Mouse (Mus musculus) hindbrain, embryonic 12.5 days (tissue): ENCODE measurements at regions not wholly inside any gene's neighbourhood (a gene's known extent, or its start where the extent isn't known, plus 50 kb on each side); places are given as distances from the start of the nearest gene placed in this dataset.

Experiments used
- ATAC-seq: fragments of 200-750 bp; cut with Nextera tagmentation; 2 replicates; pipeline ENCODE4 v1.8.0; 2017; ENCODE audit warnings: moderate TSS enrichment; ENCODE audit not compliant: low FRiP score
- H3K27ac ChIP-seq: fragments of 300-500 bp; sonication (generic); 2 replicates; pipeline ENCODE4 v1.5.1; 2016; ENCODE audit warnings: mild to moderate bottlenecking
- H3K27me3 ChIP-seq: fragments of 300-500 bp; sonication (generic); 2 replicates; pipeline ENCODE4 v1.6.1; 2016; ENCODE audit warnings: mild to moderate bottlenecking
- H3K36me3 ChIP-seq: fragments of 300-500 bp; sonication (generic); 2 replicates; pipeline ENCODE4 v1.6.1; 2016; ENCODE audit warnings: mild to moderate bottlenecking
- H3K4me1 ChIP-seq: fragments of 300-500 bp; sonication (generic); 2 replicates; pipeline ENCODE4 v1.6.1; 2016
- H3K4me2 ChIP-seq: fragments of 300-500 bp; sonication (generic); replicated peaks from 2 replicates; pipeline ENCODE4 v1.6.1; 2016; ENCODE audit warnings: mild to moderate bottlenecking
- H3K4me3 ChIP-seq: fragments of 300-500 bp; sonication (generic); 2 replicates; pipeline ENCODE4 v1.5.1; 2016; ENCODE audit warnings: mild to moderate bottlenecking
- H3K9ac ChIP-seq: fragments of 300-500 bp; sonication (generic); 2 replicates; pipeline ENCODE4 v1.6.1; 2016; ENCODE audit warnings: mild to moderate bottlenecking, moderate library complexity
- H3K9me3 ChIP-seq: fragments of 300-500 bp; sonication (generic); replicated peaks from 2 replicates; pipeline ENCODE4 v1.6.1; 2016; ENCODE audit warnings: mild to moderate bottlenecking
- WGBS: fragments of 180-500 bp; shearing (Covaris S2); methylation state at CpG from one replicate; pipeline ENCODE4 v1.1.7; 2016; 5-methylcytosine and 5-hydroxymethylcytosine counted together

DNA sequence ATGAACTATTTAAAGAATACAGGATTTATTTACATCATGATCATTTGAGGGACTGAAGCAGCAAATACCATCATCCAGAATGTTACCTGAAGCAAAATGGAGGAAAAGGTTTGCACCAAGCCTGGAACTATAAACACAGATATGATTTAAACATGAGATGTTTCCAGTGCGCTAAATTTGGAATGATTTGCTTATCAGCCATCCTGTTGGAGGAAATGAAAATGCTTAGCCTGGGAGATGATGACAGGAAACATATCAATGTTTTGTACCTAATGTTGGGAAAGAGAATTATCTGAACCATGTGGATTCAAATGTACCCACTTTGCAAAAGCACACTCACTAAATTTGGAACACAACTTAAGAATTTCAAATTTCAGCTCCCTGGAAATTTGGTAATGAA is 149.3 kb downstream of the Adgra3 start:
- Histone ChIP-seq H3K4me3 (no peak overlapping the region), H3K27ac (no peak overlapping the region), H3K4me2 (no peak overlapping the region), H3K27me3 (no peaks in the 10 kb centered on the region), H3K9ac (no peak overlapping the region), H3K36me3 (no peaks in the 10 kb centered on the region), H3K9me3 (no peaks in the 10 kb centered on the region), H3K4me1 (no peaks in the 10 kb centered on the region)
- WGBS = 100% methylated on average over 1 of the region's 1 CpGs
- ATAC-seq = no peak

DNA sequence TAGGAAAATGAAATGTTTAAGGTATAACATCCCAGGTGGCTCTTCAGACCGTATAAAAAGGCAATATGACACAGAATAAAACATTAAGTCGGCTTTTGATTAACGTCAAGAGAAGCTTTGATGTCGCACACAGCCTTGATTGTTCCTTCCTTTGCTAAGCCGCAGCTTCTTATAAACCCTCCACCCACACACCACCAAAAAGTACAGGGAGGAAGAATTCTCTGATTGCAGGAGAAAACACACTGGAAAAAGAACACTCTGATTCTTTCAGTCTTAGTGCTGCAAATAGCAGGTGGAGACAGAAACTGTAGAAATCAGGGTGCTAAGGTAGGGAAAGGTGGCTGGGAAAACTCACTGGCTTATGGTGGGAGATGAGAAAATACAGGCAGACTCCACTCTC is 162.7 kb downstream of the Adgra3 start:
- ATAC-seq = no peak
- 87% methylated on average over 5 of the region's 5 CpGs for WGBS

DNA sequence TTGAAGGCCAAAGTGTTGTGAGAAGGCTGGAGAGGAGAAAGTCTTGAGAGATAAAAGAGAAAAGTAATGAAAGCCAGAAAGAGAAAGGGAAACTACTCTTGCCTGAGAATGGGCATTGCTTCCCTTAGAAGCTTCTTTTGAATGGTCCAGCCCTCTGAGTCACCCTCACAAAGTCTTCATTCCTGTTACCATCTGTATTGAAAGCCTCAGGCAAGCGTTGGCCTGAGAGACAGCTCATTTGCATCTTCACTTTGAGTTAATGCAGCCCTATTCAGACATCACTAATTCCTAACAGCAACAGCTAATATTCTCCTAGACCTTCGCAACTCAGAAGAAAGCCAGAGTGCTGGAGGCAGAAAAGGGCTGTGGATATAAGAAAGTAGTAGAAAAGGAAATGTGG is 178.4 kb downstream of the Adgra3 start:
- Histone ChIP-seq H3K4me2 (no peak overlapping the region), H3K36me3 (no peaks in the 10 kb centered on the region), H3K9me3 (no peaks in the 10 kb centered on the region), H3K9ac (no peak overlapping the region), H3K4me3 (no peak overlapping the region), H3K27ac (no peak overlapping the region), H3K4me1 (no peaks in the 10 kb centered on the region; the same call in 1 of the 2 replicates), H3K27me3 (no peaks in the 10 kb centered on the region)
- ATAC-seq = no peak
- WGBS = 33% methylated on average over 2 of the region's 2 CpGs

More for the DNA sequence above, 162.7 kb downstream of the Adgra3 start:
- H3K4me2 ChIP-seq = no peak overlapping the region
- H3K27ac ChIP-seq = no peak overlapping the region
- no peaks in the 10 kb centered on the region for H3K9me3 ChIP-seq
- no peak overlapping the region for H3K4me3 ChIP-seq
- H3K4me1 ChIP-seq = no peaks in the 10 kb centered on the region
- H3K27me3 ChIP-seq = no peaks in the 10 kb centered on the region
- no peak overlapping the region for H3K9ac ChIP-seq
- H3K36me3 ChIP-seq = no peaks in the 10 kb centered on the region

DNA sequence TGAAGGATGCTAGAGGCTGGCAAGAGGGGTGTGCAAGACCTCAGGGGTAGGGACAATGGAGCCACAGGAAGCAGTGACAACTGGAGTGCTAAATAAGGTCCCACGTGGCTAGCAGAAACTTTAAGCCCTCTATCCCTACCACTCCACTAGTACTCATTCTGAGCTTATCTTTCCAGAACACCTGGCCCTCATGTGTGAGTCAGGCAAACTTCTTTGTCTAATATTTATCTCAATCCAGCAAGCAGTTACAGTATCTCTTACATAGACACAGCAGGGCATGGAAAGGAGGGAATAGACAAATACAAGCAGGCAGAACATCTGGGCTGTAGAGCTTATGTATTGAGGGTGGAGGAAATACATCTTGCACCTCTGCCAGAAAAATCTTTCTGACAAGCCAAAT is 182.6 kb downstream of the Adgra3 start:
- no peak overlapping the region for H3K4me2 ChIP-seq
- H3K9ac ChIP-seq = no peak overlapping the region
- no peaks in the 10 kb centered on the region for H3K9me3 ChIP-seq
- H3K27me3 ChIP-seq = no peaks in the 10 kb centered on the region
- no peak overlapping the region for H3K27ac ChIP-seq
- no peak overlapping the region for H3K4me3 ChIP-seq
- 17% methylated on average over 1 of the region's 1 CpGs for WGBS
- H3K4me1 ChIP-seq = no peaks in the 10 kb centered on the region; the same call in 1 of the 2 replicates
- no peaks in the 10 kb centered on the region for H3K36me3 ChIP-seq
- peak; percentile 29; the same call in 1 of the 2 replicates for ATAC-seq

DNA sequence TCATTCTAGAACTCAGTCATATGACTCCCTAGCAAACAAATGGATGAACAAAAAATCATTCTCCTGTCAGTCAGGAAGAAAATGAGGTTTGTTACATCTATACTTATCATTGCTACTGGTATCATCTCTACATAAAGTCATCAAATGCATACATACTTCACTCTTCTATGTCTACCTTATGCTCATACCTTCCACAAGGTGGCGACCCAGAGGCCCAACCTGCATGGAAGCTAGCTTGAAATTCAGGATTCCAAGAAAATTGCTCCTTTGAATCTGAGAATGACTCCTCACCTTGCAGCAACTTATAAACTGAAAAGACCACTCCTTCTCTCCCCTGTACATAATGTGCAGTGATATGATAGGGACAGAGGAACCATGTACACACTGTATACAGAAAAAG is 201.6 kb downstream of the Adgra3 start:
- no peaks in the 10 kb centered on the region for H3K36me3 ChIP-seq
- H3K9ac ChIP-seq = no peak overlapping the region
- no peak overlapping the region for H3K4me3 ChIP-seq
- no peaks in the 10 kb centered on the region for H3K27me3 ChIP-seq
- H3K27ac ChIP-seq = no peak overlapping the region
- no peaks in the 10 kb centered on the region for H3K4me1 ChIP-seq
- ATAC-seq = no peak
- H3K9me3 ChIP-seq = no peaks in the 10 kb centered on the region
- WGBS = 45% methylated on average over 1 of the region's 1 CpGs
- H3K4me2 ChIP-seq = no peak overlapping the region

DNA sequence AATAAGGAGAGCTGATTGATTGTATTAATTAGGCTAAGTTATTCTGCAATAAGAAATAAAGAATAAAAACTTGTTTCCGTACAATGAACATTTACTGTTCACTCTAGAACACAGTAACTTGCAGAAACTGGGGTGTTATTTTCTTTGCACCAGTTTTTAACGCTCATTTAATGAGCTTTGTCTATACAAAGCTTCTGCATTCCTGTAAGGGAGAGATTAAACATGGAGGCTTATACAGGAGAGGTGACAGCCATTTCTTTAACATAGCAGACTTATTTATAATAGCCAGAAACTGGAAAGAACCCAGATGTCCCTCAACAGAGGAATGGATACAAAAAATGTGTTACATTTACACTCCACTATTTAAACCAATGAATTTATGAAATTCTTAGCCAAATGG is 202.8 kb downstream of the Adgra3 start:
- no peak for ATAC-seq
- 89% methylated on average over 2 of the region's 2 CpGs for WGBS
- Histone ChIP-seq H3K9ac (no peak overlapping the region), H3K4me3 (no peak overlapping the region), H3K27me3 (no peaks in the 10 kb centered on the region), H3K4me1 (no peaks in the 10 kb centered on the region), H3K4me2 (no peak overlapping the region), H3K27ac (no peak overlapping the region), H3K36me3 (no peaks in the 10 kb centered on the region), H3K9me3 (no peaks in the 10 kb centered on the region)

DNA sequence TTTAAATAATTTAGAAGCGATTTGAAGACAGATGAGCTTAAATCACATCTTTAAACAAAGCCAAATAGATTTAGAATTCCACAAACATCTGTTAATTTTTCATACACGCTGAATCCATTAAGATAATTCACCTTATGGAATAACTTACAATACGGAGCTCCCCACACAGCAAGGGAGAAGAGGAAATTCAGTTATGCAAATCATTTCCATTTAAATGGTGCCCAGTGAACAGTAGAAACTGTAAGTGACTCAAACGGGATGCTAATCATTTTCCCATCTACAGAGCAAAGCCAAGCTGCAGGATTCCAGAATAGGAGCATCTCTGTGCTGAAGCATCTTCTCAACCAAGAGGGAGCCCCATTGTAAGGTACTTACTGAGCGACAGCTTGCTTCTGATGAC is 210.1 kb downstream of the Adgra3 start:
- H3K27ac ChIP-seq = no peak overlapping the region
- no peaks in the 10 kb centered on the region for H3K4me1 ChIP-seq
- H3K27me3 ChIP-seq = no peaks in the 10 kb centered on the region
- 62% methylated on average over 5 of the region's 5 CpGs for WGBS
- no peak overlapping the region for H3K9ac ChIP-seq
- H3K4me2 ChIP-seq = no peak overlapping the region
- H3K4me3 ChIP-seq = no peak overlapping the region
- no peak for ATAC-seq
- H3K9me3 ChIP-seq = no peaks in the 10 kb centered on the region
- no peaks in the 10 kb centered on the region for H3K36me3 ChIP-seq

DNA sequence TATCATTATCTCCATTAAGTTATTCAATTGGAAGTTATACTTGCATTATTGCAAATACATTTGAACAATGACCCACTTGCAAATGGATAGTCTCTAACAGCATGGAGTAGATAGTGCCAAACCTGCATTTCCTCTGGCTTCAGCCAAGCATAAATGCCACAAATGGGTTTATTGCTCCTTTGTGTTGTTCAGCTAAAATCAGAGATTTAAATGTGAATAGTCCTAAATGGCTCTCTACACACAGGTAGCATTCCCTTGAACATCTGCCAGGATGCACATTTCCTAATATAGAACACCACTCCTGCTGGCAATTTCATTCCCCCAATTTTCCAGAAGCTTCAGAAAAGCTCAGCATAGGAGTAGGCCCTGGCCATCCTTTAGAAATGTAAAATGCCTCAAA is 210.6 kb downstream of the Adgra3 start:
- no peak overlapping the region for H3K27ac ChIP-seq
- no peak overlapping the region for H3K9ac ChIP-seq
- H3K4me3 ChIP-seq = no peak overlapping the region
- H3K4me1 ChIP-seq = no peaks in the 10 kb centered on the region
- H3K9me3 ChIP-seq = no peaks in the 10 kb centered on the region
- H3K36me3 ChIP-seq = no peaks in the 10 kb centered on the region
- no peak for ATAC-seq
- H3K4me2 ChIP-seq = no peak overlapping the region
- no peaks in the 10 kb centered on the region for H3K27me3 ChIP-seq

DNA sequence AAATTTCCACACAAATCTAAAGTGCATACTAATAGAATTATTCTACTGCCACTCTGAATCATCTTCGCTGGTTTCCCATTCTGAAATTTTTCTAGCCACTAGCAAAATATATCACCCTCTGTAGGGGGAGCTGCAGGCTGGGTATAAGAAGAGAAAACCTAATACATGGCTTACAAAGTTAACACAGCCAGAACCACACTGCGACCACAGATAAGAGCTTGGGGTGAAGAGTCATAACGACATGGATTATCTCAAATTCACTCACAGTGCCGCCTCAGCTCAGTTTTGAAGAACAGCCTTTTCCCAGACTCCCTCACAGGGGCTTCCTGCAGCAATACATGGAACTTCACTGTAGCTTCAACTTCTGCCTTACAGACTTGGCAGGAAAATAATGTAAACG is 240.0 kb downstream of the Adgra3 start:
- Histone ChIP-seq H3K9ac (no peak overlapping the region), H3K27me3 (no peaks in the 10 kb centered on the region), H3K9me3 (no peaks in the 10 kb centered on the region), H3K36me3 (no peaks in the 10 kb centered on the region), H3K4me2 (no peak overlapping the region), H3K27ac (no peak overlapping the region), H3K4me3 (no peak overlapping the region), H3K4me1 (no peaks in the 10 kb centered on the region)
- 82% methylated on average over 5 of the region's 5 CpGs for WGBS
- no peak for ATAC-seq

DNA sequence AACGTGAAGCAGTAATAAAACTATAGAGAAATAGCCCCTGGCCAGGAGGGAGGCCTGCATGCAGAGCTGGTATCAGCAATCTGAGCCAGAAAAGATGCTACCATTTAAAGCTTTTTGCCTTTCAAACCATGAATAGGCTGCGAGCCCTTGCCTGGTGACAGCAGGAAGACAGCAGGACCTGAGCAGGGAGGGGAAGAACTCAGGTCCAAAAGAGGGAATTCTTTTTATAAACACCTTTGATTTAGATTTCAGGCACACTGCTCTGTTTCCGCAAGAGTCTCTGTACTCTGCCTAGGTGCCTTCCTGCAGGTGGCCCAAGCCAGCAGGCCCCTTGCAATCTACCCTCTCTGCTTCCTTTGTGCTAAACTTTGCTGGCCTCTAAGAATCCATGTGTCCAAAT is 242.1 kb downstream of the Adgra3 start:
- no peak overlapping the region for H3K4me2 ChIP-seq
- no peak overlapping the region for H3K4me3 ChIP-seq
- no peak overlapping the region for H3K9ac ChIP-seq
- 78% methylated on average over 3 of the region's 3 CpGs for WGBS
- no peak for ATAC-seq
- H3K9me3 ChIP-seq = no peaks in the 10 kb centered on the region
- H3K36me3 ChIP-seq = no peaks in the 10 kb centered on the region
- H3K27me3 ChIP-seq = no peaks in the 10 kb centered on the region
- H3K27ac ChIP-seq = no peak overlapping the region
- H3K4me1 ChIP-seq = no peaks in the 10 kb centered on the region

DNA sequence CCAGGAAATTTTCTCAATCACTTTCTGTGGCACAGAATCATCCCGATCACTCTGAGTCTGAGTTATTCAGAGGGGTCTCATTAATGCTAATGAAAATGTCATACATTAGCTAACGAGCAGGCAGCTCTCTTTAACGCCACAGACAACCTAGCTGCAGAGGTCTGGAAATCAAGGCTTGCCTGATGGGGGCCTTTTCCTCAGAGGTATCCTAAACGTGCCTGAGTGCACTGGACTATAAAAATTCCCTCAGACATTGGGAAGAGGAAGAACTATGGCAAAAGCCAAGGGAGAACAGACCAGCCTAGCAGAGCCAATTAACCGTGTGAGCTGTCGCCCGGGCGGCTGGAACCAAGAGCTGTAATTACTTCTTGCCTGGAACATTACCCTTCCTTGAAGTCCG is 245.5 kb downstream of the Adgra3 start:
- 71% methylated on average over 9 of the region's 9 CpGs for WGBS
- H3K4me1 ChIP-seq = no peaks in the 10 kb centered on the region
- no peaks in the 10 kb centered on the region for H3K9me3 ChIP-seq
- H3K27me3 ChIP-seq = no peaks in the 10 kb centered on the region
- H3K27ac ChIP-seq = no peak overlapping the region
- no peaks in the 10 kb centered on the region for H3K36me3 ChIP-seq
- no peak overlapping the region for H3K4me2 ChIP-seq
- no peak overlapping the region for H3K4me3 ChIP-seq
- no peak overlapping the region for H3K9ac ChIP-seq
- ATAC-seq = no peak

DNA sequence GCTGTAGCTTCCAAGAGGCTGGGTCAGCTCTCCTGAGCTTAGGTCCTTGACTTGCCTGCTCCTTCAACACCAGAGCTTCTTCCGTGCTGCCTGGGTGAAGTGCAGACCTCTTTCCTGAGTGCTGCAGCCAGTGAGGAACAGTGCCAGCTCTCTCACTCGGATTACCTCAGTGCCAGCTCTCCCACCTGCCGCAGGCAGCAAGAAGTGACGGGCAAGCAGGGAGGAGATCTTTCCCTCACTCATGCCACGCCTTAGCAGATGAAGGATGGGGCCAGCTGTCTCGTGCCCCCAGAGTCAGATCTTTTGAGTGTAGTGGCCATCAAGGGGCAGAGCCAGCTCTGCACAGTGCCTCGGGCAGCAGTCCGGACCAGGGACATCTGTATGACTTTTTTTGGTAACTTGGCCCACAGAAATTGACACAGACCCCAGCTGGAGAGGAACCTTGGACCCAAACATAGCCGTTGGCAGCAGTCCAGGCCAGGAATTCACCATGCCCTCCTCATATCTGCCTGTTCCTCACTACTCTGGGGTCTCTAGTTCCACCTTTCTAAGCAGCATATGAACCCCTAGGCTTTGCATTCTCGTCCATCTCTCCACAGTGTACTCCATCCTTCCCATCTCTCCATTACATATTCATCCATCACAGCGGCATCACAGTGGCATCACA is 263.9 kb upstream of the Kcnip4 start:
- Histone ChIP-seq H3K9me3 (no peaks in the 10 kb centered on the region), H3K4me1 (no peaks in the 10 kb centered on the region), H3K27me3 (no peaks in the 10 kb centered on the region), H3K36me3 (no peaks in the 10 kb centered on the region), H3K27ac (no peak overlapping the region), H3K4me2 (no peak overlapping the region), H3K9ac (no peak overlapping the region), H3K4me3 (no peak overlapping the region)
- ATAC-seq = no peak
- 87% methylated on average over 11 of the region's 11 CpGs for WGBS

DNA sequence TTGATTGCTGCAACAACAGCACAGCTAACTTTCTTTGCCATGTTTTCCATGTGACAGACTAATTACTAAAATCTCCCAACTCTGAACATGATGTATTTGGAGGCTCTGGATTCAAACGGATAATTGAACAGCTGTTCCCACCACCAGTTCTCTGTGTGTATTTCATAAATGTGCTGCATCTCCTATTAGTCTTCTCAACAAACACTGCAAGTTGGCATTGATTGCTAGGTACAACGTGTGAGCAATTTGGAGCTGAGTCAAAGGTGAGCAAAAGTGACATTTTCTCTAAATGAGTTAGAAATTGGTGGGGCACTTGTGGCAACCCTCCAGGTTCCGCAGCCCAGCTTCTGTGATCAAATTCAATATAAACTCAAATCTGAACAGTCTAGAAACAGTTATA is 259.0 kb upstream of the Kcnip4 start:
- WGBS = 80% methylated on average over 3 of the region's 3 CpGs
- no peaks in the 10 kb centered on the region for H3K36me3 ChIP-seq
- H3K9ac ChIP-seq = no peak overlapping the region
- H3K27me3 ChIP-seq = no peaks in the 10 kb centered on the region
- no peak overlapping the region for H3K4me2 ChIP-seq
- no peaks in the 10 kb centered on the region for H3K4me1 ChIP-seq
- no peak overlapping the region for H3K27ac ChIP-seq
- no peak overlapping the region for H3K4me3 ChIP-seq
- H3K9me3 ChIP-seq = no peaks in the 10 kb centered on the region
- no peak for ATAC-seq
